Mouse (Mus musculus) ES-Bruce4 (cell line): Measurements from ENCODE around the gene Hs3st3b1. TPM values are rescaled to one million over a fixed set of nuclear protein-coding genes. Genes with fewer than 3 reads are reported as not detected.
A peak's percentile ranks its signal among the peaks of the same experiment; 100 is the strongest.

Experiments
- H3K27ac ChIP-seq: 2 replicates; pipeline ENCODE4 v1.5.1; 2012; ENCODE audit warnings: low read length, inconsistent platforms; ENCODE audit not compliant: insufficient read depth
- H3K27me3 ChIP-seq: 2 replicates; pipeline ENCODE4 v1.6.1; 2012; ENCODE audit warnings: mild to moderate bottlenecking, low read length, inconsistent platforms; ENCODE audit not compliant: control insufficient read depth, poor library complexity, insufficient read depth, severe bottlenecking
- H3K36me3 ChIP-seq: 2 replicates; pipeline ENCODE4 v1.6.1; 2012; ENCODE audit warnings: inconsistent platforms, mild to moderate bottlenecking, low read length, moderate library complexity; ENCODE audit not compliant: control insufficient read depth, poor library complexity, insufficient read depth, severe bottlenecking
- H3K4me1 ChIP-seq: one replicate; pipeline ENCODE4 v1.8.1; 2011; ENCODE audit warnings: low read length; ENCODE audit not compliant: control insufficient read depth, insufficient read depth
- H3K4me3 ChIP-seq: 2 replicates; pipeline ENCODE4 v1.5.1; 2011; ENCODE audit warnings: low read depth, mild to moderate bottlenecking, low read length
- H3K9ac ChIP-seq: 2 replicates; pipeline ENCODE4 v1.6.1; 2012; ENCODE audit warnings: low read depth, mild to moderate bottlenecking, inconsistent platforms; ENCODE audit not compliant: poor library complexity, severe bottlenecking
- H3K9me3 ChIP-seq: replicated peaks from 2 replicates; pipeline ENCODE4 v1.6.1; 2012; ENCODE audit warnings: mild to moderate bottlenecking, low read length, inconsistent platforms; ENCODE audit not compliant: control insufficient read depth, poor library complexity, insufficient read depth, severe bottlenecking
- CTCF ChIP-seq: IDR thresholded peaks from one replicate; pipeline ENCODE4 v1.8.1; 2011; ENCODE audit warnings: low read depth, low read length
- EP300 ChIP-seq: IDR thresholded peaks from 2 replicates; pipeline ENCODE4 v1.6.1; 2011; ENCODE audit warnings: low read depth, low read length; ENCODE audit not compliant: insufficient read depth
- POLR2A ChIP-seq: IDR thresholded peaks from one replicate; pipeline ENCODE4 v1.8.1; 2011; ENCODE audit warnings: low read length; ENCODE audit not compliant: insufficient read depth
- polyA plus RNA-seq: library from polyadenylated mRNA; stranded (reverse); fragments of >200 nt; gene quantifications from 2 replicates; pipeline ENCODE4 v1.2.4, GENCODE M21; 2011; ENCODE audit warnings: low read depth; ENCODE audit not compliant: missing spikeins, insufficient read depth, insufficient read length

Hs3st3b1 gene
- polyA plus RNA-seq, 1 experiment: 8.4 TPM

- H3K4me3 ChIP-seq: no peak overlapping the region
- TF ChIP-seq CTCF (no peak), POLR2A (no peak), EP300 (no peak)
- no peaks in the 10 kb centered on the region for H3K36me3 ChIP-seq
- no peaks in the 10 kb centered on the region for H3K27me3 ChIP-seq
- no peak overlapping the region for H3K9ac ChIP-seq
- no peaks in the 10 kb centered on the region for H3K9me3 ChIP-seq
- H3K27ac ChIP-seq: no peak overlapping the region
- no peaks in the 10 kb centered on the region for H3K4me1 ChIP-seq
Measured at GRCm38 (mm10) chr11:63967641-63968387, 45.7 kb upstream of the Hs3st3b1 start.

GRCm38 (mm10) chr11:63965437-63965836, 43.3 kb upstream of the Hs3st3b1 start:
- Histone ChIP-seq H3K27ac (no peak overlapping the region), H3K9me3 (no peaks in the 10 kb centered on the region), H3K36me3 (no peaks in the 10 kb centered on the region), H3K4me3 (no peak overlapping the region), H3K9ac (no peak overlapping the region), H3K27me3 (no peaks in the 10 kb centered on the region), H3K4me1 (no peaks in the 10 kb centered on the region)
- TF ChIP-seq POLR2A (no peak), EP300 (no peak), CTCF (no peak)

- H3K36me3 ChIP-seq: no peaks in the 10 kb centered on the region
- peaks cover 12% of the 10 kb centered on the region for H3K4me1 ChIP-seq
- no peak overlapping the region for H3K9ac ChIP-seq
- TF ChIP-seq CTCF (peak; percentile 53), POLR2A (no peak), EP300 (peak; percentile 69; the same call in 1 of the 2 replicates)
- peak overlapping the region; percentile 95 for H3K27ac ChIP-seq
- H3K4me3 ChIP-seq: peak overlapping the region; percentile 2; the same call in 1 of the 2 replicates
- H3K27me3 ChIP-seq: no peaks in the 10 kb centered on the region
- no peaks in the 10 kb centered on the region for H3K9me3 ChIP-seq
Measured at GRCm38 (mm10) chr11:63957207-63957606, 35.1 kb upstream of the Hs3st3b1 start.

- peak overlapping the region; percentile 95 for H3K27ac ChIP-seq
- peaks cover 12% of the 10 kb centered on the region for H3K4me1 ChIP-seq
- no peaks in the 10 kb centered on the region for H3K27me3 ChIP-seq
- peak overlapping the region; percentile 13 for H3K4me3 ChIP-seq
- H3K9ac ChIP-seq: peak overlapping the region; percentile 56
- H3K9me3 ChIP-seq: no peaks in the 10 kb centered on the region
- TF ChIP-seq POLR2A: no peak
- TF ChIP-seq EP300: peak; percentile 90; the same call in 1 of the 2 replicates
- TF ChIP-seq CTCF: no peak
- no peaks in the 10 kb centered on the region for H3K36me3 ChIP-seq
Measured at GRCm38 (mm10) chr11:63956748-63957147, 34.7 kb upstream of the Hs3st3b1 start.

- H3K36me3 ChIP-seq: no peaks in the 10 kb centered on the region
- no peaks in the 10 kb centered on the region for H3K9me3 ChIP-seq
- H3K4me1 ChIP-seq: peaks cover 14% of the 10 kb centered on the region
- no peak overlapping the region for H3K27ac ChIP-seq
- no peaks in the 10 kb centered on the region for H3K27me3 ChIP-seq
- no peak overlapping the region for H3K9ac ChIP-seq
- no peak for TF ChIP-seq CTCF
- no peak for TF ChIP-seq EP300
- TF ChIP-seq POLR2A: no peak
- H3K4me3 ChIP-seq: no peak overlapping the region
Measured at GRCm38 (mm10) chr11:63953887-63954286, 31.8 kb upstream of the Hs3st3b1 start.

GRCm38 (mm10) chr11:63952743-63953191, 30.7 kb upstream of the Hs3st3b1 start:
- Histone ChIP-seq H3K9ac (no peak overlapping the region), H3K27me3 (no peaks in the 10 kb centered on the region), H3K4me1 (peaks cover 14% of the 10 kb centered on the region), H3K4me3 (no peak overlapping the region), H3K9me3 (no peaks in the 10 kb centered on the region), H3K36me3 (no peaks in the 10 kb centered on the region), H3K27ac (peak overlapping the region; percentile 43; the same call in 1 of the 2 replicates)
- TF ChIP-seq CTCF (no peak), EP300 (peak; percentile 80), POLR2A (no peak)
